Mouse (Mus musculus) embryonic facial prominence, embryonic 14.5 days (tissue): ENCODE results near the gene Mamdc2. TPM values are rescaled to one million over a fixed set of nuclear protein-coding genes. Genes with fewer than 3 reads are reported as not detected.
A peak's percentile ranks its signal among the peaks of the same experiment; 100 is the strongest.
"Not testable (repeated sequence)": the region's sequence is repeated elsewhere in the genome, so short reads cannot be mapped to it uniquely, and the experiment has no call there.

Source experiments
- ATAC-seq: fragments of 200-750 bp; cut with Nextera tagmentation; 2 replicates; pipeline ENCODE4 v1.8.0; 2017; ENCODE audit warnings: low read depth, moderate number of reproducible peaks, moderate TSS enrichment
- DNase-seq: peaks from one replicate; pipeline ENCODE4 v3.0.0-alpha.2; 2015; ENCODE audit warnings: low spot score
- H3K27ac ChIP-seq: fragments of 300-500 bp; sonication (generic); replicated peaks from 2 replicates; pipeline ENCODE4 v1.5.1; 2014; ENCODE audit warnings: low read depth, mild to moderate bottlenecking, low read length, moderate library complexity
- H3K27me3 ChIP-seq: fragments of 300-500 bp; sonication (generic); replicated peaks from 2 replicates; pipeline ENCODE4 v1.6.1; 2014; ENCODE audit warnings: low read length; ENCODE audit not compliant: control insufficient read depth, insufficient read depth
- H3K36me3 ChIP-seq: fragments of 300-500 bp; sonication (generic); 2 replicates; pipeline ENCODE4 v1.6.1; 2014; ENCODE audit warnings: low read length, mixed read lengths; ENCODE audit not compliant: control insufficient read depth, insufficient read depth
- H3K4me1 ChIP-seq: fragments of 300-500 bp; sonication (generic); 2 replicates; pipeline ENCODE4 v1.6.1; 2014; ENCODE audit warnings: antibody characterized with exemption, low read length; ENCODE audit not compliant: control insufficient read depth, insufficient read depth
- H3K4me2 ChIP-seq: fragments of 300-500 bp; sonication (generic); 2 replicates; pipeline ENCODE4 v1.6.1; 2014; ENCODE audit warnings: low read depth, mild to moderate bottlenecking, low read length, moderate library complexity, mixed read lengths
- H3K4me3 ChIP-seq: fragments of 300-500 bp; sonication (generic); 2 replicates; pipeline ENCODE4 v1.5.1; 2014; ENCODE audit warnings: low read depth, mild to moderate bottlenecking, low read length
- H3K9ac ChIP-seq: fragments of 300-500 bp; sonication (generic); 2 replicates; pipeline ENCODE4 v1.6.1; 2014; ENCODE audit warnings: low read depth, mild to moderate bottlenecking, low read length, moderate library complexity, mixed read lengths
- H3K9me3 ChIP-seq: fragments of 300-500 bp; sonication (generic); 2 replicates; pipeline ENCODE4 v1.6.1; 2016; ENCODE audit warnings: low read length; ENCODE audit not compliant: control insufficient read depth
- WGBS: fragments of 180-500 bp; shearing (Covaris S2); extraction: QIAGEN DNeasy Blood & Tissue Kit; methylation state at CpG from one replicate; pipeline ENCODE4 v1.1.7; 2014; 5-methylcytosine and 5-hydroxymethylcytosine counted together
- polyA plus RNA-seq: library from polyadenylated mRNA; unstranded; fragments of >200 nt; fragmentation: Nextera tagmentation; extraction: Ambion mirVana; gene quantifications from 2 replicates; pipeline ENCODE4 v1.2.1, GENCODE M21; 2014

The Mamdc2 gene
- polyA plus RNA-seq, 1 experiment from 2014 or later, result 7.5 TPM

GRCm38 (mm10) chr19:23486631-23487270, 38.5 kb upstream of the Mamdc2 start:
- Histone ChIP-seq H3K27ac (no peak overlapping the region), H3K4me3 (no peak overlapping the region), H3K4me2 (no peak overlapping the region), H3K27me3 (no peaks in the 10 kb centered on the region), H3K9me3 (no peaks in the 10 kb centered on the region), H3K9ac (no peak overlapping the region), H3K4me1 (peaks cover 3% of the 10 kb centered on the region), H3K36me3 (no peaks in the 10 kb centered on the region)
- DNase-seq, result no peak
- WGBS, result 87% methylated on average over 6 of the region's 6 CpGs
- ATAC-seq, result no peak

- ATAC-seq, result no peak
- no peak for DNase-seq
Observed at GRCm38 (mm10) chr19:23485940-23486600, 37.8 kb upstream of the Mamdc2 start.

GRCm38 (mm10) chr19:23482571-23482970, 34.3 kb upstream of the Mamdc2 start:
- ATAC-seq, H3K4me2 ChIP-seq, DNase-seq, H3K27ac ChIP-seq, H3K4me1 ChIP-seq, H3K4me3 ChIP-seq, H3K9me3 ChIP-seq, H3K27me3 ChIP-seq, H3K9ac ChIP-seq, H3K36me3 ChIP-seq: not testable (repeated sequence)
- 84% methylated on average over 2 of the region's 2 CpGs for WGBS

More at GRCm38 (mm10) chr19:23485940-23486600, 37.8 kb upstream of the Mamdc2 start:
- no peak overlapping the region for H3K27ac ChIP-seq
- no peaks in the 10 kb centered on the region for H3K36me3 ChIP-seq
- H3K9me3 ChIP-seq, result no peaks in the 10 kb centered on the region
- H3K9ac ChIP-seq, result no peak overlapping the region
- H3K4me2 ChIP-seq, result no peak overlapping the region
- H3K4me3 ChIP-seq, result no peak overlapping the region
- no peaks in the 10 kb centered on the region for H3K27me3 ChIP-seq
- peaks cover 3% of the 10 kb centered on the region for H3K4me1 ChIP-seq
- WGBS, result 81% methylated on average over 7 of the region's 7 CpGs

- Histone ChIP-seq H3K4me1 (no peaks in the 10 kb centered on the region), H3K9ac (no peak overlapping the region), H3K4me3 (no peak overlapping the region), H3K36me3 (no peaks in the 10 kb centered on the region), H3K4me2 (no peak overlapping the region), H3K27ac (no peak overlapping the region), H3K27me3 (no peaks in the 10 kb centered on the region), H3K9me3 (no peaks in the 10 kb centered on the region)
- ATAC-seq, result no peak
- no peak for DNase-seq
Observed at GRCm38 (mm10) chr19:23479597-23479967, 31.3 kb upstream of the Mamdc2 start.

GRCm38 (mm10) chr19:23478895-23479596, 30.8 kb upstream of the Mamdc2 start:
- peak; percentile 55 for DNase-seq
- 8% methylated on average over 10 of the region's 10 CpGs for WGBS
- Histone ChIP-seq H3K4me1 (no peaks in the 10 kb centered on the region), H3K4me2 (no peak overlapping the region), H3K4me3 (no peak overlapping the region), H3K9ac (no peak overlapping the region), H3K9me3 (no peaks in the 10 kb centered on the region), H3K27me3 (no peaks in the 10 kb centered on the region), H3K36me3 (no peaks in the 10 kb centered on the region), H3K27ac (no peak overlapping the region)
- no peak for ATAC-seq

GRCm38 (mm10) chr19:23477826-23478225, 29.6 kb upstream of the Mamdc2 start:
- H3K9me3 ChIP-seq, result no peaks in the 10 kb centered on the region
- H3K9ac ChIP-seq, result no peak overlapping the region
- H3K4me3 ChIP-seq, result no peak overlapping the region
- DNase-seq (peak; percentile 22), ATAC-seq (no peak)
- H3K4me2 ChIP-seq, result no peak overlapping the region
- H3K36me3 ChIP-seq, result no peaks in the 10 kb centered on the region
- H3K27ac ChIP-seq, result no peak overlapping the region
- no peaks in the 10 kb centered on the region for H3K27me3 ChIP-seq
- no peaks in the 10 kb centered on the region for H3K4me1 ChIP-seq
- WGBS, result 68% methylated on average over 6 of the region's 6 CpGs

- ATAC-seq (no peak), DNase-seq (no peak)
- Histone ChIP-seq H3K9ac (no peak overlapping the region), H3K27ac (no peak overlapping the region), H3K9me3 (no peaks in the 10 kb centered on the region), H3K27me3 (no peaks in the 10 kb centered on the region), H3K4me2 (no peak overlapping the region), H3K4me3 (no peak overlapping the region), H3K36me3 (no peaks in the 10 kb centered on the region), H3K4me1 (no peaks in the 10 kb centered on the region)
- WGBS, result 24% methylated on average over 1 of the region's 1 CpGs
Observed at GRCm38 (mm10) chr19:23467866-23468265, 19.6 kb upstream of the Mamdc2 start.

- no peak overlapping the region for H3K27ac ChIP-seq
- no peak overlapping the region for H3K4me3 ChIP-seq
- no peaks in the 10 kb centered on the region for H3K27me3 ChIP-seq
- no peaks in the 10 kb centered on the region for H3K36me3 ChIP-seq
- H3K9ac ChIP-seq, result no peak overlapping the region
- H3K4me2 ChIP-seq, result no peak overlapping the region
- H3K4me1 ChIP-seq, result no peaks in the 10 kb centered on the region
- no peak for ATAC-seq
- WGBS, result 74% methylated on average over 2 of the region's 2 CpGs
- DNase-seq, result no peak
- H3K9me3 ChIP-seq, result no peaks in the 10 kb centered on the region
Observed at GRCm38 (mm10) chr19:23467011-23467410, 18.8 kb upstream of the Mamdc2 start.
